Mouse (Mus musculus) limb, embryonic 14.5 days (tissue): Measurements from ENCODE around the gene Vcp. TPM values are rescaled to one million over a fixed set of nuclear protein-coding genes. Genes with fewer than 3 reads are reported as not detected.

Experiments used
- ATAC-seq: fragments of 200-750 bp; cut with Nextera tagmentation; 2 replicates; pipeline ENCODE4 v1.8.0; 2017; ENCODE audit warnings: low read depth, moderate number of reproducible peaks, moderate TSS enrichment; ENCODE audit not compliant: low FRiP score
- DNase-seq: peaks from one replicate; pipeline ENCODE4 v3.0.0-alpha.2; 2015; ENCODE audit warnings: low spot score
- H3K27ac ChIP-seq: fragments of 300-500 bp; sonication (generic); replicated peaks from 2 replicates; pipeline ENCODE4 v1.5.1; 2014; ENCODE audit warnings: low read depth, mild to moderate bottlenecking, low read length, moderate library complexity, mixed read lengths
- H3K27me3 ChIP-seq: fragments of 300-500 bp; sonication (generic); 2 replicates; pipeline ENCODE4 v1.6.1; 2014; ENCODE audit warnings: low read length, mixed read lengths; ENCODE audit not compliant: control insufficient read depth, insufficient read depth
- H3K36me3 ChIP-seq: fragments of 300-500 bp; sonication (generic); 2 replicates; pipeline ENCODE4 v1.6.1; 2014; ENCODE audit warnings: mild to moderate bottlenecking, low read length, moderate library complexity, mixed read lengths; ENCODE audit not compliant: control insufficient read depth, insufficient read depth
- H3K4me1 ChIP-seq: fragments of 300-500 bp; sonication (generic); 2 replicates; pipeline ENCODE4 v1.6.1; 2014; ENCODE audit warnings: antibody characterized with exemption, low read length, mixed read lengths; ENCODE audit not compliant: control insufficient read depth, insufficient read depth
- H3K4me2 ChIP-seq: fragments of 300-500 bp; sonication (generic); replicated peaks from 2 replicates; pipeline ENCODE4 v1.6.1; 2014; ENCODE audit warnings: low read depth, mild to moderate bottlenecking, low read length, moderate library complexity; ENCODE audit not compliant: severe bottlenecking
- H3K4me3 ChIP-seq: fragments of 300-500 bp; sonication (generic); replicated peaks from 2 replicates; pipeline ENCODE4 v1.5.1; 2014; ENCODE audit warnings: low read length
- H3K9ac ChIP-seq: fragments of 300-500 bp; sonication (generic); 2 replicates; pipeline ENCODE4 v1.6.1; 2014; ENCODE audit warnings: mild to moderate bottlenecking, low read depth, low read length, moderate library complexity; ENCODE audit not compliant: severe bottlenecking
- H3K9me3 ChIP-seq: fragments of 300-500 bp; sonication (generic); 2 replicates; pipeline ENCODE4 v1.6.1; 2016; ENCODE audit warnings: low read length; ENCODE audit not compliant: control insufficient read depth
- POLR2A ChIP-seq: fragments of 200-500 bp; IDR thresholded peaks from 2 replicates; pipeline ENCODE4 v1.8.0; 2012; ENCODE audit warnings: inconsistent platforms, mild to moderate bottlenecking, moderate library complexity, borderline replicate concordance; ENCODE audit not compliant: insufficient read depth, insufficient read length; ENCODE audit errors: extremely low read depth
- WGBS: fragments of 180-500 bp; shearing (Covaris S2); extraction: QIAGEN DNeasy Blood & Tissue Kit; methylation state at CpG from one replicate; pipeline ENCODE4 v1.1.7; 2014; 5-methylcytosine and 5-hydroxymethylcytosine counted together
- polyA plus RNA-seq, 2 experiments: library from polyadenylated mRNA; depleted of rRNA in 1 of 2; stranded (reverse) in 1 of 2; unstranded in 1 of 2; fragments of >200 nt; fragmentation: Nextera tagmentation in 1 of 2; extraction: Ambion mirVana in 1 of 2; gene quantifications; 2 replicates each; pipeline versions ENCODE4 v1.2.1 to v1.2.3; 2012 to 2014

Gene Vcp
- polyA plus RNA-seq, 2 experiments = 248 to 468 TPM

DNA sequence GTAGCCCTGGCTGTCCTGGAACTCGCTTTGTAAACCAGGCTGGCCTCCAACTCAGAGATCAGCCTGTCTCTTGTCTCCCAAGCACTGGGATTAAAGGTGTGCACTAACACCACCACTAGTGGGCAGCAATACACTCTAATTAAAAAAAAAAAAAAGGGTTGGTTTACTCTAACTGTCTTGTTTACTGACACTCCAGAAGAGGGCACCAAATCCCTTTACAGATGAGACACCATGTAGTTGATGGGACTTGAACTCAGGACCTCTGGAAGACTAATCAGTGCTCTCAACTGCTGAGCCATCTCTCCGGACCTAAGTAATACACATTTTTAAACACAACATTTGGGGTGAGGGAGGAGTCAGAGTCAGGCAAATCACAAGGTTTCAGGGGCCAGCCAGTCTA lies 5.5 kb upstream of the Vcp start:
- peaks cover 5% of the 10 kb centered on the region for H3K4me1 ChIP-seq
- no peak for TF ChIP-seq POLR2A
- ATAC-seq (no peak), DNase-seq (no peak)
- no peak overlapping the region for H3K27ac ChIP-seq
- H3K4me3 ChIP-seq = no peak overlapping the region
- H3K9ac ChIP-seq = no peak overlapping the region
- no peaks in the 10 kb centered on the region for H3K9me3 ChIP-seq
- H3K4me2 ChIP-seq = no peak overlapping the region
- H3K27me3 ChIP-seq = no peaks in the 10 kb centered on the region
- H3K36me3 ChIP-seq = 0 out of 2 replicates have a peak, but pooled peaks cover 11% of the 10 kb centered on the region
- WGBS = 61% methylated on average over 2 of the region's 2 CpGs

DNA sequence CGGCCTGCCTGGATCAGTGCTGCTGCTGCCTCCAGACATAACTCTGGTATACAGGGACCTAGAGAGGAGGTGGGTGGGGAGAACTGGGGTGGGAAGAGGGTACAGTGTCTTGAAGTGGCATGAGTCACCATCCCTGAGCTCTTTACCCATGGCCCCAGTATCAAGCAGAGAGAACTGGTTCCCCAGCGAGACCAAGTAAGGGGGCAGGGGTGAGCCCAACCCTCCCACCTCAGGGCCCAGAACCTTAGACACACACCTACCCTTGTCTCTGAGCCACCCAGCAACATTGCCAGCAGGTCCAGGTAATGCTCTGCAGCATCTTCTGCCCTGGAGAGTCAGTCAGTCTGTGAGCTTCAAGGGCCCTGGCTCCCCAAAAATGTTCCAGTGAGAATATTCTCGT lies 4.6 kb upstream of the Vcp start:
- H3K27me3 ChIP-seq = no peaks in the 10 kb centered on the region
- H3K4me1 ChIP-seq = peaks cover 5% of the 10 kb centered on the region
- ATAC-seq (no peak), DNase-seq (no peak)
- H3K4me2 ChIP-seq = no peak overlapping the region
- no peak overlapping the region for H3K9ac ChIP-seq
- H3K36me3 ChIP-seq = 0 out of 2 replicates have a peak, but pooled peaks cover 11% of the 10 kb centered on the region
- WGBS = 86% methylated on average over 3 of the region's 3 CpGs
- H3K27ac ChIP-seq = no peak overlapping the region
- TF ChIP-seq POLR2A = no peak
- no peak overlapping the region for H3K4me3 ChIP-seq
- H3K9me3 ChIP-seq = no peaks in the 10 kb centered on the region

- 0 out of 2 replicates have a peak, but pooled peaks cover 11% of the 10 kb centered on the region for H3K36me3 ChIP-seq
- H3K4me3 ChIP-seq = no peak overlapping the region
- no peaks in the 10 kb centered on the region for H3K27me3 ChIP-seq
- no peak for TF ChIP-seq POLR2A
- ATAC-seq (no peak), DNase-seq (no peak)
- H3K9me3 ChIP-seq = no peaks in the 10 kb centered on the region
- H3K27ac ChIP-seq = no peak overlapping the region
- no peak overlapping the region for H3K4me2 ChIP-seq
- H3K9ac ChIP-seq = no peak overlapping the region
- peaks cover 8% of the 10 kb centered on the region for H3K4me1 ChIP-seq
- WGBS = 79% methylated on average over 12 of the region's 12 CpGs
Observed at GRCm38 (mm10) chr4:43002756-43003439, 2.6 kb upstream of the Vcp start.

GRCm38 (mm10) chr4:43001272-43001671 lies 965 bp upstream of the Vcp start:
- Histone ChIP-seq H3K9ac (no peak overlapping the region), H3K4me3 (no peak overlapping the region), H3K36me3 (peaks cover 13% of the 10 kb centered on the region; the same call in 1 of the 2 replicates), H3K27ac (peak overlapping the region; percentile 85; the same call in 1 of the 2 replicates), H3K9me3 (no peaks in the 10 kb centered on the region), H3K27me3 (no peaks in the 10 kb centered on the region), H3K4me1 (peaks cover 10% of the 10 kb centered on the region), H3K4me2 (no peak overlapping the region)
- TF ChIP-seq POLR2A = no peak
- DNase-seq (no peak), ATAC-seq (no peak)
- WGBS = 93% methylated on average over 2 of the region's 2 CpGs

DNA sequence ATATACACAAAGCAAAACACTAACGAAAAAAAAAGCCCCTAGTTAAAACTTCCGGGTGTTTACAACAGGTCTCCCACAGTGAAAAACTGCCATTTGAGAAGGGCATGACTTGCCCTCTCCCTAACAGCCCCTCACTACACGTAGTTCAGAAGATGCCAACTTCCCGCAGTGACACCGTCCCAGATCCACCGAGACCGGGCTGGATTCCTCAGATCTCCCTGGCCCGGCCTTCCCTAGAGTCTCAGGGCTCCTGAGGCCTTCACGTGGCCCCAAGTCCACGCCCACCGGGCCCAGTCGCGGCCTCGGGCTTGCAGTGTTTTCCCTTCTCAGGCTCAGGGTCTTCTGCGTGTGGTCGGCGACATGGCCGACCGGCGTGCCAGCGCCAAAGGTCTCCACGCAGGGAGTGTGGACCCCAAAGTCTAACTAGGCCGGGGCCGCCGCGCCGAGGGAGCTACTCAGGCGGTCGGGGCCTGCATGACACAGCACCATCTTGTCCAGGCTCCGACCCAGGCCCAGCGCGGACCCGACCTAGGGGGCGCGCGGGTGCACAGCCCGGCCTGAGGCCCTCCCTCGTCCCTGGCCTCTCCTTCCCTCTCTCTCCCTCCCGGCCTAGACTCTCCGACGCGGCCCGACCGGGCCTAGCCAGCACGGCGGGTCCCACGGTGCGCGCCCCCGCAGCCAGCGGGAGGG lies 711 bp downstream of the Vcp start:
- peak; percentile 69 for DNase-seq
- Histone ChIP-seq H3K4me3 (peak overlapping the region; percentile 91), H3K4me2 (peak overlapping the region; percentile 87), H3K9ac (peak overlapping the region; percentile 96), H3K27me3 (no peaks in the 10 kb centered on the region), H3K9me3 (no peaks in the 10 kb centered on the region), H3K36me3 (peaks cover 21% of the 10 kb centered on the region), H3K4me1 (peaks cover 10% of the 10 kb centered on the region), H3K27ac (peak overlapping the region; percentile 99)
- peak; percentile 66 for ATAC-seq
- no peak for TF ChIP-seq POLR2A
- WGBS = 0% methylated on average over 33 of the region's 51 CpGs
